Mouse (Mus musculus): ENCODE results near the gene Ctsa. TPM values are rescaled to one million over a fixed set of nuclear protein-coding genes. Genes with fewer than 3 reads are reported as not detected.

Ctsa gene
- polyA plus RNA-seq (2014; fragmentation: Nextera tagmentation; extraction: Ambion mirVana) = 82.4 and 83.3 TPM in 2 replicates

GRCm38 (mm10) chr2:164832748-164833301 is at the start of gene Ctsa:
TSS of gene Ctsa (plus strand) at chr2:164832873.
- ATAC-seq (replicated peaks; ENCODE audit: low FRiP score) (peak; percentile 66), DNase-seq (ENCODE audit: low spot score) (peak; percentile 82)
- Histone ChIP-seq H3K27ac (ENCODE audit: low read depth, low read length) (0 out of 2 replicates have a peak within 1 kb of the TSS, but pooled peaks have one; percentile 15), H3K4me1 (replicated peaks; ENCODE audit: control insufficient read depth, insufficient read depth, low read length) (peaks cover 6% of the 10 kb centered on the region; the same call in 1 of the 2 replicates), H3K4me3 (ENCODE audit: low read depth, low read length) (peak within 1 kb of the TSS; percentile 66), H3K9me3 (ENCODE audit: control insufficient read depth, low read length) (no peaks in the 10 kb centered on the region), H3K27me3 (ENCODE audit: control insufficient read depth, insufficient read depth, low read length) (no peaks in the 10 kb centered on the region), H3K4me2 (ENCODE audit: low read depth, low read length, severe bottlenecking) (peak within 1 kb of the TSS; percentile 100), H3K36me3 (ENCODE audit: control insufficient read depth, insufficient read depth, low read length) (no peaks in the 10 kb centered on the region; the same call in 1 of the 2 replicates), H3K9ac (ENCODE audit: low read length) (peak within 1 kb of the TSS; percentile 74)
- under 1% methylated on average over 35 of the region's 35 CpGs for WGBS

- no peak for DNase-seq (ENCODE audit: low spot score)
- Histone ChIP-seq H3K4me3 (ENCODE audit: low read depth, low read length) (no peak overlapping the region), H3K27me3 (ENCODE audit: control insufficient read depth, insufficient read depth, low read length) (no peaks in the 10 kb centered on the region), H3K9ac (ENCODE audit: low read length) (no peak overlapping the region), H3K27ac (ENCODE audit: low read depth, low read length) (no peak overlapping the region), H3K4me1 (replicated peaks; ENCODE audit: control insufficient read depth, insufficient read depth, low read length) (peaks cover 6% of the 10 kb centered on the region; the same call in 1 of the 2 replicates), H3K4me2 (ENCODE audit: low read depth, low read length, severe bottlenecking) (no peak overlapping the region), H3K9me3 (ENCODE audit: control insufficient read depth, low read length) (no peaks in the 10 kb centered on the region), H3K36me3 (ENCODE audit: control insufficient read depth, insufficient read depth, low read length) (no peaks in the 10 kb centered on the region)
- 76% methylated on average over 7 of the region's 7 CpGs for WGBS
- no peak for ATAC-seq (replicated peaks; ENCODE audit: low FRiP score)
Measured at GRCm38 (mm10) chr2:164783926-164784581, 48.6 kb upstream of the Ctsa start.

GRCm38 (mm10) chr2:164784869-164785420 is 47.7 kb upstream of the Ctsa start:
- Histone ChIP-seq H3K27ac (ENCODE audit: low read depth, low read length) (no peak overlapping the region), H3K27me3 (ENCODE audit: control insufficient read depth, insufficient read depth, low read length) (no peaks in the 10 kb centered on the region), H3K9me3 (ENCODE audit: control insufficient read depth, low read length) (no peaks in the 10 kb centered on the region), H3K9ac (ENCODE audit: low read length) (peak overlapping the region; percentile 78), H3K36me3 (ENCODE audit: control insufficient read depth, insufficient read depth, low read length) (no peaks in the 10 kb centered on the region), H3K4me3 (ENCODE audit: low read depth, low read length) (peak overlapping the region; percentile 60), H3K4me1 (replicated peaks; ENCODE audit: control insufficient read depth, insufficient read depth, low read length) (peaks cover 6% of the 10 kb centered on the region; the same call in 1 of the 2 replicates), H3K4me2 (ENCODE audit: low read depth, low read length, severe bottlenecking) (peak overlapping the region; percentile 93)
- DNase-seq (ENCODE audit: low spot score) (no peak), ATAC-seq (replicated peaks; ENCODE audit: low FRiP score) (no peak)
- WGBS = 22% methylated on average over 7 of the region's 7 CpGs

GRCm38 (mm10) chr2:164785481-164786387 is 46.9 kb upstream of the Ctsa start, which contains the start of gene Snx21:
TSS of gene Snx21 (plus strand) at chr2:164785823.
- H3K4me3 ChIP-seq (ENCODE audit: low read depth, low read length) = peak within 1 kb of the TSS; percentile 60
- H3K9ac ChIP-seq (ENCODE audit: low read length) = peak within 1 kb of the TSS; percentile 78
- peak; percentile 91 for ATAC-seq (replicated peaks; ENCODE audit: low FRiP score)
- peaks cover 6% of the 10 kb centered on the region; the same call in 1 of the 2 replicates for H3K4me1 ChIP-seq (replicated peaks; ENCODE audit: control insufficient read depth, insufficient read depth, low read length)
- no peaks in the 10 kb centered on the region for H3K9me3 ChIP-seq (ENCODE audit: control insufficient read depth, low read length)
- WGBS = under 1% methylated on average over 76 of the region's 89 CpGs
- no peaks in the 10 kb centered on the region for H3K27me3 ChIP-seq (ENCODE audit: control insufficient read depth, insufficient read depth, low read length)
- DNase-seq (ENCODE audit: low spot score) = peak; percentile 92
- no peaks in the 10 kb centered on the region for H3K36me3 ChIP-seq (ENCODE audit: control insufficient read depth, insufficient read depth, low read length)
- H3K4me2 ChIP-seq (ENCODE audit: low read depth, low read length, severe bottlenecking) = peak within 1 kb of the TSS; percentile 93
- peak within 1 kb of the TSS; percentile 32; the same call in 1 of the 2 replicates for H3K27ac ChIP-seq (ENCODE audit: low read depth, low read length)

- H3K9ac ChIP-seq (ENCODE audit: low read length) = peak overlapping the region; percentile 78
- no peak overlapping the region for H3K27ac ChIP-seq (ENCODE audit: low read depth, low read length)
- peaks cover 6% of the 10 kb centered on the region; the same call in 1 of the 2 replicates for H3K4me1 ChIP-seq (replicated peaks; ENCODE audit: control insufficient read depth, insufficient read depth, low read length)
- DNase-seq (ENCODE audit: low spot score) = no peak
- ATAC-seq (replicated peaks; ENCODE audit: low FRiP score) = no peak
- no peaks in the 10 kb centered on the region for H3K27me3 ChIP-seq (ENCODE audit: control insufficient read depth, insufficient read depth, low read length)
- H3K36me3 ChIP-seq (ENCODE audit: control insufficient read depth, insufficient read depth, low read length) = no peaks in the 10 kb centered on the region; the same call in 1 of the 2 replicates
- peak overlapping the region; percentile 93 for H3K4me2 ChIP-seq (ENCODE audit: low read depth, low read length, severe bottlenecking)
- H3K9me3 ChIP-seq (ENCODE audit: control insufficient read depth, low read length) = no peaks in the 10 kb centered on the region
- 11% methylated on average over 15 of the region's 15 CpGs for WGBS
- H3K4me3 ChIP-seq (ENCODE audit: low read depth, low read length) = peak overlapping the region; percentile 60
Measured at GRCm38 (mm10) chr2:164786388-164786885, 46.2 kb upstream of the Ctsa start.

DNA sequence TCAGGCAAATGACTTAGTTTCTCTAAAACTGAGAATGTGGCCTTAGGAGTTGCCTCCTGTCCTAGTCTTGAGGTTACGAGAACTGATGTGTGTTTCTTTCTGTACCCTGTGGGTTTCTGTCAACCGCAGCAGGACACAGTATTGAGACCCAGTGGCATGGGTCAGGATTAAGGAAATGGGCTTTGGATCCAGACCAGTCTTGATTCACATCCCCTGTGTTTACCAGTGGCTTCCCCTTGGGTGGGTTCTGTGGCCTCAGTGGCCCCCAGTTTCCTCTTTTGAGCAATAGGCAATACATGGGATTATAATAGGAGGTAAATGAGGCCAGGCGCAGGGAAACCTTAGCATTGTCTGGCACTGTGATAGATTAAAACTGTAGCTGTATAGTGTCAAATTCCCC is 45.6 kb upstream of the Ctsa start:
- Histone ChIP-seq H3K4me2 (ENCODE audit: low read depth, low read length, severe bottlenecking) (no peak overlapping the region), H3K4me3 (ENCODE audit: low read depth, low read length) (no peak overlapping the region)

DNA sequence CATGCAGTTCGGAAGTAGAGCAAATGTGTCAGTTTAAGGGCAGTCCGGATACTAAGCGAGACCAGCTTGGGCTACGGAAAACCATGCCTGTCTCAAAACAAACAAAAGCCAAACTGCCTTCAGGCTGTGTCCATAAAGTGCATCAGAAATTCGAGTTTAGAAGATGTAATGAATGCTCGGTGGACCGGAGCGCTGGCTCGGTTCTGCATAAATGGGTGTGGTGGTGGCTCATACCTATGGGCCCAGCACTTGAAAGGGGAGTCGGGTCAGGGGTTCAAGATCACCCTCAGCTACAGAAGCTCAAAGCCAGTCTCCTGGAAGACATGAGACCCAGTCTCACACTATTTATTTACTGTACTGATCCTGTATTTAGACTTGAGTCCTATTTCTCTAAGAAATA is 44.9 kb upstream of the Ctsa start:
- no peak overlapping the region for H3K9ac ChIP-seq (ENCODE audit: low read length)
- H3K36me3 ChIP-seq (ENCODE audit: control insufficient read depth, insufficient read depth, low read length) = peaks cover 4% of the 10 kb centered on the region; the same call in 1 of the 2 replicates
- ATAC-seq (replicated peaks; ENCODE audit: low FRiP score) (no peak), DNase-seq (ENCODE audit: low spot score) (no peak)
- H3K4me2 ChIP-seq (ENCODE audit: low read depth, low read length, severe bottlenecking) = no peak overlapping the region
- 86% methylated on average over 10 of the region's 10 CpGs for WGBS
- H3K9me3 ChIP-seq (ENCODE audit: control insufficient read depth, low read length) = no peaks in the 10 kb centered on the region
- H3K4me1 ChIP-seq (replicated peaks; ENCODE audit: control insufficient read depth, insufficient read depth, low read length) = peaks cover 6% of the 10 kb centered on the region; the same call in 1 of the 2 replicates
- no peaks in the 10 kb centered on the region for H3K27me3 ChIP-seq (ENCODE audit: control insufficient read depth, insufficient read depth, low read length)
- no peak overlapping the region for H3K27ac ChIP-seq (ENCODE audit: low read depth, low read length)
- no peak overlapping the region for H3K4me3 ChIP-seq (ENCODE audit: low read depth, low read length)

More for the DNA sequence above, 45.6 kb upstream of the Ctsa start:
- Histone ChIP-seq H3K36me3 (ENCODE audit: control insufficient read depth, insufficient read depth, low read length) (no peaks in the 10 kb centered on the region; the same call in 1 of the 2 replicates), H3K27ac (ENCODE audit: low read depth, low read length) (no peak overlapping the region), H3K9ac (ENCODE audit: low read length) (no peak overlapping the region), H3K9me3 (ENCODE audit: control insufficient read depth, low read length) (no peaks in the 10 kb centered on the region), H3K27me3 (ENCODE audit: control insufficient read depth, insufficient read depth, low read length) (no peaks in the 10 kb centered on the region), H3K4me1 (replicated peaks; ENCODE audit: control insufficient read depth, insufficient read depth, low read length) (peaks cover 6% of the 10 kb centered on the region; the same call in 1 of the 2 replicates)
- 83% methylated on average over 3 of the region's 3 CpGs for WGBS
- DNase-seq (ENCODE audit: low spot score) (no peak), ATAC-seq (replicated peaks; ENCODE audit: low FRiP score) (no peak)

GRCm38 (mm10) chr2:164788411-164788810 is 44.3 kb upstream of the Ctsa start:
- no peak overlapping the region for H3K9ac ChIP-seq (ENCODE audit: low read length)
- WGBS = 69% methylated on average over 4 of the region's 4 CpGs
- no peak for DNase-seq (ENCODE audit: low spot score)

More at GRCm38 (mm10) chr2:164788411-164788810, 44.3 kb upstream of the Ctsa start:
- H3K4me3 ChIP-seq (ENCODE audit: low read depth, low read length) = no peak overlapping the region
- H3K4me2 ChIP-seq (ENCODE audit: low read depth, low read length, severe bottlenecking) = no peak overlapping the region
- H3K27ac ChIP-seq (ENCODE audit: low read depth, low read length) = no peak overlapping the region
- peaks cover 6% of the 10 kb centered on the region; the same call in 1 of the 2 replicates for H3K4me1 ChIP-seq (replicated peaks; ENCODE audit: control insufficient read depth, insufficient read depth, low read length)
- no peaks in the 10 kb centered on the region for H3K27me3 ChIP-seq (ENCODE audit: control insufficient read depth, insufficient read depth, low read length)
- ATAC-seq (replicated peaks; ENCODE audit: low FRiP score) = no peak
- H3K9me3 ChIP-seq (ENCODE audit: control insufficient read depth, low read length) = no peaks in the 10 kb centered on the region
- peaks cover 4% of the 10 kb centered on the region; the same call in 1 of the 2 replicates for H3K36me3 ChIP-seq (ENCODE audit: control insufficient read depth, insufficient read depth, low read length)
